Mouse (Mus musculus) heart, postnatal 0 days (tissue): ENCODE data around the gene Upk1a. TPM values are rescaled to one million over a fixed set of nuclear protein-coding genes. Genes with fewer than 3 reads are reported as not detected.

Experiments used
- ATAC-seq: fragments of 200-750 bp; cut with Nextera tagmentation; 2 replicates; pipeline ENCODE4 v1.8.0; 2017; ENCODE audit warnings: low read depth, moderate number of reproducible peaks, moderate library complexity; ENCODE audit not compliant: insufficient read depth
- DNase-seq: peaks from one replicate; pipeline ENCODE4 v3.0.0-alpha.2; 2016; ENCODE audit warnings: low spot score
- H3K27ac ChIP-seq: fragments of 300-500 bp; sonication (generic); 2 replicates; pipeline ENCODE4 v1.5.1; 2014; ENCODE audit warnings: low read depth, mild to moderate bottlenecking
- H3K27me3 ChIP-seq: fragments of 300-500 bp; sonication (generic); 2 replicates; pipeline ENCODE4 v1.6.1; 2014; ENCODE audit warnings: low read length, mixed read lengths; ENCODE audit not compliant: control insufficient read depth, insufficient read depth
- H3K36me3 ChIP-seq: fragments of 300-500 bp; sonication (generic); replicated peaks from 2 replicates; pipeline ENCODE4 v1.6.1; 2014; ENCODE audit warnings: low read length, mixed read lengths; ENCODE audit not compliant: control insufficient read depth, insufficient read depth
- H3K4me1 ChIP-seq: fragments of 300-500 bp; sonication (generic); 2 replicates; pipeline ENCODE4 v1.6.1; 2014; ENCODE audit warnings: antibody characterized with exemption; ENCODE audit not compliant: control insufficient read depth, insufficient read depth
- H3K4me2 ChIP-seq: fragments of 300-500 bp; sonication (generic); 2 replicates; pipeline ENCODE4 v1.6.1; 2014; ENCODE audit warnings: low read depth, mild to moderate bottlenecking, low read length, moderate library complexity
- H3K4me3 ChIP-seq: fragments of 300-500 bp; sonication (generic); 2 replicates; pipeline ENCODE4 v1.5.1; 2014; ENCODE audit warnings: low read depth, low read length
- H3K9ac ChIP-seq: fragments of 300-500 bp; sonication (generic); replicated peaks from 2 replicates; pipeline ENCODE4 v1.6.1; 2014; ENCODE audit warnings: low read depth, low read length, mixed read lengths
- H3K9me3 ChIP-seq: fragments of 300-500 bp; sonication (generic); replicated peaks from 2 replicates; pipeline ENCODE4 v1.6.1; 2016; ENCODE audit warnings: low read length; ENCODE audit not compliant: control insufficient read depth
- CTCF ChIP-seq: IDR thresholded peaks from 2 replicates; pipeline ENCODE4 v1.5.1; 2016; ENCODE audit warnings: antibody characterized with exemption, control low read depth, low read depth
- EP300 ChIP-seq: IDR thresholded peaks from 2 replicates; pipeline ENCODE4 v1.6.1; 2016; ENCODE audit warnings: antibody characterized with exemption, low read depth
- WGBS: fragments of 180-500 bp; shearing (Covaris S2); extraction: QIAGEN DNeasy Blood & Tissue Kit; methylation state at CpG from one replicate; pipeline ENCODE4 v1.1.7; 2014; 5-methylcytosine and 5-hydroxymethylcytosine counted together
- polyA plus RNA-seq: library from polyadenylated mRNA; unstranded; fragments of >200 nt; fragmentation: Nextera tagmentation; extraction: Ambion mirVana; gene quantifications from 2 replicates; pipeline ENCODE4 v1.2.1, GENCODE M21; 2015
- total RNA-seq: library from RNA; depleted of rRNA; stranded (reverse); fragments of >200 nt; gene quantifications from 2 replicates; pipeline ENCODE4 v1.2.3, GENCODE M21; 2014; ENCODE audit warnings: low replicate concordance

Upk1a gene
- total and polyA plus RNA-seq, 2 experiments from 2014 or later = 0.60 to 73.4 TPM

- H3K27ac ChIP-seq = no peak overlapping the region
- no peak overlapping the region for H3K9ac ChIP-seq
- H3K4me1 ChIP-seq = peaks cover 14% of the 10 kb centered on the region
- ATAC-seq (no peak), DNase-seq (no peak)
- no peaks in the 10 kb centered on the region for H3K9me3 ChIP-seq
- H3K4me3 ChIP-seq = no peak overlapping the region
- H3K27me3 ChIP-seq = no peaks in the 10 kb centered on the region
- H3K36me3 ChIP-seq = peaks cover 57% of the 10 kb centered on the region
- TF ChIP-seq EP300 = no peak
- no peak for TF ChIP-seq CTCF
- H3K4me2 ChIP-seq = no peak overlapping the region
- WGBS = 95% methylated on average over 7 of the region's 7 CpGs
Observed at GRCm38 (mm10) chr7:30585170-30585569, 27.5 kb downstream of the Upk1a start.

GRCm38 (mm10) chr7:30584339-30584738 is 28.3 kb downstream of the Upk1a start:
- Histone ChIP-seq H3K9me3 (no peaks in the 10 kb centered on the region), H3K4me3 (no peak overlapping the region), H3K4me2 (no peak overlapping the region), H3K27ac (no peak overlapping the region), H3K9ac (no peak overlapping the region), H3K4me1 (peaks cover 11% of the 10 kb centered on the region), H3K36me3 (peaks cover 65% of the 10 kb centered on the region), H3K27me3 (no peaks in the 10 kb centered on the region)
- whole genome bisulfite sequencing = 92% methylated on average over 10 of the region's 10 CpGs
- no peak for ATAC-seq
- no peak for DNase-seq
- TF ChIP-seq CTCF = no peak
- TF ChIP-seq EP300 = no peak

- H3K4me1 ChIP-seq = no peaks in the 10 kb centered on the region
- 93% methylated on average over 16 of the region's 16 CpGs for WGBS
- no peaks in the 10 kb centered on the region for H3K9me3 ChIP-seq
- ATAC-seq (no peak), DNase-seq (no peak)
- no peak overlapping the region for H3K4me2 ChIP-seq
- no peak overlapping the region for H3K4me3 ChIP-seq
- TF ChIP-seq EP300 (no peak), CTCF (no peak)
- H3K27ac ChIP-seq = no peak overlapping the region
- H3K36me3 ChIP-seq = peaks cover 93% of the 10 kb centered on the region
- no peaks in the 10 kb centered on the region for H3K27me3 ChIP-seq
- H3K9ac ChIP-seq = no peak overlapping the region
Observed at GRCm38 (mm10) chr7:30581547-30581946, 31.1 kb downstream of the Upk1a start.

- Histone ChIP-seq H3K27me3 (no peaks in the 10 kb centered on the region), H3K4me1 (no peaks in the 10 kb centered on the region), H3K36me3 (peaks cover 98% of the 10 kb centered on the region), H3K9me3 (no peaks in the 10 kb centered on the region), H3K4me2 (no peak overlapping the region), H3K9ac (no peak overlapping the region), H3K4me3 (no peak overlapping the region), H3K27ac (no peak overlapping the region)
- ATAC-seq = no peak
- TF ChIP-seq EP300 = no peak
- TF ChIP-seq CTCF = no peak
- 91% methylated on average over 8 of the region's 8 CpGs for WGBS
- DNase-seq = no peak
Observed at GRCm38 (mm10) chr7:30579950-30580349, 32.7 kb downstream of the Upk1a start.

- Histone ChIP-seq H3K27me3 (no peaks in the 10 kb centered on the region), H3K9me3 (no peaks in the 10 kb centered on the region), H3K36me3 (peaks cover 96% of the 10 kb centered on the region), H3K4me3 (no peak overlapping the region), H3K4me2 (no peak overlapping the region), H3K4me1 (no peaks in the 10 kb centered on the region), H3K9ac (no peak overlapping the region), H3K27ac (peak overlapping the region; percentile 17)
- 28% methylated on average over 2 of the region's 2 CpGs for WGBS
- ATAC-seq = peak; percentile 73
- TF ChIP-seq EP300 = 0 out of 2 replicates have a peak, but pooled peaks have one; percentile 30
- no peak for TF ChIP-seq CTCF
- peak; percentile 66 for DNase-seq
Observed at GRCm38 (mm10) chr7:30572969-30573368, 39.7 kb downstream of the Upk1a start.

GRCm38 (mm10) chr7:30572389-30572788 is 40.3 kb downstream of the Upk1a start:
- Histone ChIP-seq H3K27ac (peak overlapping the region; percentile 16; the same call in 1 of the 2 replicates), H3K36me3 (peaks cover 94% of the 10 kb centered on the region), H3K4me1 (no peaks in the 10 kb centered on the region), H3K9me3 (no peaks in the 10 kb centered on the region), H3K9ac (no peak overlapping the region), H3K4me2 (no peak overlapping the region), H3K27me3 (no peaks in the 10 kb centered on the region), H3K4me3 (no peak overlapping the region)
- no peak for DNase-seq
- ATAC-seq = no peak
- TF ChIP-seq CTCF = no peak
- no peak for TF ChIP-seq EP300
- 71% methylated on average over 5 of the region's 5 CpGs for WGBS
